Mouse (Mus musculus): Measurements from ENCODE around the gene Olfr223.

- no peak for TF ChIP-seq CTCF (IDR thresholded peaks at IDR 0.05; ENCODE audit: low read depth, low read length)
- TF ChIP-seq POLR2A (IDR thresholded peaks at IDR 0.05; ENCODE audit: extremely low read depth, insufficient read depth, low read length): no peak
Measured at GRCm38 (mm10) chr11:59554535-59554934, 38.6 kb downstream of the Olfr223 start.
